Mouse (Mus musculus) limb, embryonic 15.5 days (tissue): ENCODE results near the gene Peli1. TPM values are rescaled to one million over a fixed set of nuclear protein-coding genes. Genes with fewer than 3 reads are reported as not detected.

Experiments
- ATAC-seq: fragments of 200-750 bp; cut with Nextera tagmentation; 2 replicates; pipeline ENCODE4 v1.8.0; 2017; ENCODE audit warnings: low read depth, moderate TSS enrichment; ENCODE audit not compliant: insufficient number of reproducible peaks, low FRiP score, low TSS enrichment
- H3K27ac ChIP-seq: fragments of 300-500 bp; sonication (generic); 2 replicates; pipeline ENCODE4 v1.5.1; 2015; ENCODE audit warnings: moderate library complexity, mild to moderate bottlenecking, inconsistent platforms
- H3K27me3 ChIP-seq: fragments of 300-500 bp; sonication (generic); 2 replicates; pipeline ENCODE4 v1.6.1; 2015; ENCODE audit warnings: inconsistent platforms
- H3K36me3 ChIP-seq: fragments of 300-500 bp; sonication (generic); 2 replicates; pipeline ENCODE4 v1.6.1; 2015; ENCODE audit warnings: inconsistent platforms
- H3K4me1 ChIP-seq: fragments of 300-500 bp; sonication (generic); 2 replicates; pipeline ENCODE4 v1.6.1; 2015; ENCODE audit warnings: inconsistent platforms
- H3K4me2 ChIP-seq: fragments of 300-500 bp; sonication (generic); 2 replicates; pipeline ENCODE4 v1.6.1; 2015; ENCODE audit warnings: mild to moderate bottlenecking, inconsistent platforms
- H3K4me3 ChIP-seq: fragments of 300-500 bp; sonication (generic); 2 replicates; pipeline ENCODE4 v1.5.1; 2015; ENCODE audit warnings: mild to moderate bottlenecking, inconsistent platforms
- H3K9ac ChIP-seq: fragments of 300-500 bp; sonication (generic); 2 replicates; pipeline ENCODE4 v1.6.1; 2015; ENCODE audit warnings: inconsistent platforms
- H3K9me3 ChIP-seq: fragments of 300-500 bp; sonication (generic); 2 replicates; pipeline ENCODE4 v1.6.1; 2016; ENCODE audit warnings: inconsistent platforms
- WGBS: fragments of 180-500 bp; shearing (Covaris S2); methylation state at CpG from one replicate; pipeline ENCODE4 v1.1.7; 2015; 5-methylcytosine and 5-hydroxymethylcytosine counted together
- polyA plus RNA-seq: library from polyadenylated mRNA; unstranded; fragments of >200 nt; fragmentation: Nextera tagmentation; extraction: Ambion mirVana; gene quantifications from 2 replicates; pipeline ENCODE4 v1.2.1, GENCODE M21; 2015

The Peli1 gene
- polyA plus RNA-seq, 1 experiment from 2014 or later, result 38.5 TPM

- Histone ChIP-seq H3K27me3 (no peaks in the 10 kb centered on the region), H3K9ac (no peak overlapping the region), H3K4me2 (no peak overlapping the region), H3K4me1 (no peaks in the 10 kb centered on the region), H3K4me3 (no peak overlapping the region), H3K27ac (no peak overlapping the region), H3K36me3 (no peaks in the 10 kb centered on the region), H3K9me3 (no peaks in the 10 kb centered on the region)
- no peak for ATAC-seq
- WGBS, result 56% methylated on average over 3 of the region's 3 CpGs
Measured at GRCm38 (mm10) chr11:21116623-21117295, 25.7 kb downstream of the Peli1 start.

DNA sequence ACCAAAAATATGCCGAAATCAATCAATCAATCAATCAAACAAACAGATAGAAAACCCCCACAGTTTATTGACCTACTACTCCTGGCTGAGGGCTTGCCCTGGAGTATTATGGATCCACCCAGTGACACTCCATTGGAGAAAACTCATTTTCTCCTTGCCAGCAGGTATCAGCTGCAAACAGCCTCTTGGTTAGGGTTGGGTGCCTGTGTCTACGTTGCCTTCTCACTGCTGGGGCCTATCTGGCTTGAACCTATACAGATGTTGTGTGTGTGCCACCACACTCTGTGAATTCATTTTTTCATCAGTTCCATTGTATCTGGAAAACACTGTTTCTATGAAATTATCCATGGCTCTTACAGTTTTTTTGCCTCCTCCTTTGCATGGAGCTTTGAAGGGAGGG lies 30.6 kb downstream of the Peli1 start:
- no peaks in the 10 kb centered on the region for H3K9me3 ChIP-seq
- H3K4me2 ChIP-seq, result no peak overlapping the region
- H3K4me3 ChIP-seq, result no peak overlapping the region
- no peaks in the 10 kb centered on the region for H3K4me1 ChIP-seq
- H3K27ac ChIP-seq, result no peak overlapping the region
- no peak for ATAC-seq
- WGBS, result 92% methylated on average over 2 of the region's 2 CpGs
- 0 out of 2 replicates have a peak, but pooled peaks cover 3% of the 10 kb centered on the region for H3K36me3 ChIP-seq
- H3K27me3 ChIP-seq, result no peaks in the 10 kb centered on the region
- H3K9ac ChIP-seq, result no peak overlapping the region

- no peaks in the 10 kb centered on the region for H3K9me3 ChIP-seq
- H3K4me2 ChIP-seq, result no peak overlapping the region
- H3K9ac ChIP-seq, result no peak overlapping the region
- no peaks in the 10 kb centered on the region for H3K27me3 ChIP-seq
- H3K4me3 ChIP-seq, result no peak overlapping the region
- 80% methylated on average over 2 of the region's 2 CpGs for WGBS
- no peaks in the 10 kb centered on the region for H3K4me1 ChIP-seq
- no peak overlapping the region for H3K27ac ChIP-seq
- 0 out of 2 replicates have a peak, but pooled peaks cover 3% of the 10 kb centered on the region for H3K36me3 ChIP-seq
- ATAC-seq, result no peak
Measured at GRCm38 (mm10) chr11:21122399-21122798, 31.3 kb downstream of the Peli1 start.

DNA sequence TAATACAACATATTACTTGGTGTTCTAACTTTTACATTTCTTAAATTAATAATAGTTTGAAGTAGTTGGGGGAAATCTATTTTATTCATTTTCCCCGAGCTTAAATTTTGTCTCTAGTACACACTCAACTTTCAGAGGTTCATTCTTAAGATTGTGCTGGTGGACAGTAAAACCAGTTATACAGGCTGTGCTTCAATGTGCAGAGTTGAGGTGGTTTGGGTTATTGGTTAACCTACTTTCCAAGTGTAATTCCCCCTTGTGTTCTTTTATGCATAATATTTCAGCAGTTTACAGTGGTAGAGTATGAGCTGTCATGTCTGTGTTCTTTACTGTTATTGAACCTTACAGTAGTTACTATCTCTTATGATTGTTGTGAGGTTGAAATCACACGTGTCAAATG lies 40.6 kb downstream of the Peli1 start:
- peaks cover 7% of the 10 kb centered on the region; the same call in 1 of the 2 replicates for H3K36me3 ChIP-seq
- no peaks in the 10 kb centered on the region for H3K4me1 ChIP-seq
- no peaks in the 10 kb centered on the region for H3K9me3 ChIP-seq
- no peak overlapping the region for H3K4me3 ChIP-seq
- whole genome bisulfite sequencing, result 79% methylated on average over 2 of the region's 2 CpGs
- no peak overlapping the region for H3K9ac ChIP-seq
- no peak for ATAC-seq
- no peaks in the 10 kb centered on the region for H3K27me3 ChIP-seq
- no peak overlapping the region for H3K4me2 ChIP-seq
- no peak overlapping the region for H3K27ac ChIP-seq

GRCm38 (mm10) chr11:21134875-21135451 lies 43.9 kb downstream of the Peli1 start:
- no peak overlapping the region for H3K4me3 ChIP-seq
- peaks cover 21% of the 10 kb centered on the region for H3K36me3 ChIP-seq

DNA sequence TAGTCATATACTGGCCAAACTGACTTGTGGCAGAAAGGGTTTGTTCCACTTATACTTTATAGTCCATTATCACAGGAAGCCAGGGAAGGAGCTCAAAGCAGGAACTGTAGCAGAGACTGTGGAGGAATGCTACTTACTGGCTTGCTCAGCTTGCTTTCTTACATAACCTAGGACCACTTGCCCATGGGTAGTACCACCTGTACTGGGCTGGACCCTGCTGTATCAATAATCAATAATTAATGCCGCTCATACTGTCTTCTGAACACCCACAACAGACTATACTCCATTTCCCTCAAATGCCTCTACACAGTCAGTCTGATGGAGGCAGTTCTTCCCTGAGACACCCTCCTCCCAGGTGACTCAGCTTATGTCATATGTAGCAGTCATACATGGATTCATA lies 48.4 kb downstream of the Peli1 start:
- no peaks in the 10 kb centered on the region for H3K27me3 ChIP-seq
- no peak overlapping the region for H3K9ac ChIP-seq
- WGBS, result 97% methylated on average over 1 of the region's 1 CpGs
- no peak overlapping the region for H3K4me2 ChIP-seq
- no peak overlapping the region for H3K4me3 ChIP-seq
- H3K27ac ChIP-seq, result no peak overlapping the region
- ATAC-seq, result no peak
- no peaks in the 10 kb centered on the region for H3K4me1 ChIP-seq
- no peaks in the 10 kb centered on the region for H3K9me3 ChIP-seq
- H3K36me3 ChIP-seq, result peaks cover 35% of the 10 kb centered on the region

More at GRCm38 (mm10) chr11:21134875-21135451, 43.9 kb downstream of the Peli1 start:
- Histone ChIP-seq H3K27me3 (no peaks in the 10 kb centered on the region), H3K9me3 (no peaks in the 10 kb centered on the region), H3K4me1 (no peaks in the 10 kb centered on the region), H3K27ac (no peak overlapping the region), H3K4me2 (no peak overlapping the region), H3K9ac (no peak overlapping the region)
- 82% methylated on average over 2 of the region's 2 CpGs for WGBS
- ATAC-seq, result no peak

GRCm38 (mm10) chr11:21141242-21141641 lies 50.2 kb downstream of the Peli1 start:
- Histone ChIP-seq H3K36me3 (peaks cover 32% of the 10 kb centered on the region), H3K27me3 (no peaks in the 10 kb centered on the region), H3K9ac (no peak overlapping the region), H3K27ac (no peak overlapping the region), H3K4me2 (no peak overlapping the region), H3K9me3 (no peaks in the 10 kb centered on the region), H3K4me1 (no peaks in the 10 kb centered on the region), H3K4me3 (no peak overlapping the region)
- ATAC-seq, result no peak
- 79% methylated on average over 7 of the region's 7 CpGs for WGBS

GRCm38 (mm10) chr11:21141755-21142154 lies 50.7 kb downstream of the Peli1 start:
- H3K4me1 ChIP-seq, result no peaks in the 10 kb centered on the region
- no peaks in the 10 kb centered on the region for H3K27me3 ChIP-seq
- 87% methylated on average over 4 of the region's 4 CpGs for WGBS
- no peak overlapping the region for H3K9ac ChIP-seq
- H3K36me3 ChIP-seq, result peaks cover 34% of the 10 kb centered on the region
- no peak overlapping the region for H3K4me3 ChIP-seq
- H3K9me3 ChIP-seq, result no peaks in the 10 kb centered on the region
- H3K27ac ChIP-seq, result no peak overlapping the region
- H3K4me2 ChIP-seq, result no peak overlapping the region
- ATAC-seq, result no peak

- Histone ChIP-seq H3K4me3 (no peak overlapping the region), H3K27ac (no peak overlapping the region), H3K36me3 (peaks cover 49% of the 10 kb centered on the region), H3K27me3 (no peaks in the 10 kb centered on the region), H3K4me2 (no peak overlapping the region), H3K9me3 (no peaks in the 10 kb centered on the region), H3K4me1 (no peaks in the 10 kb centered on the region), H3K9ac (no peak overlapping the region)
- WGBS, result 90% methylated on average over 4 of the region's 4 CpGs
- ATAC-seq, result no peak
Measured at GRCm38 (mm10) chr11:21149476-21149875, 58.4 kb downstream of the Peli1 start.

DNA sequence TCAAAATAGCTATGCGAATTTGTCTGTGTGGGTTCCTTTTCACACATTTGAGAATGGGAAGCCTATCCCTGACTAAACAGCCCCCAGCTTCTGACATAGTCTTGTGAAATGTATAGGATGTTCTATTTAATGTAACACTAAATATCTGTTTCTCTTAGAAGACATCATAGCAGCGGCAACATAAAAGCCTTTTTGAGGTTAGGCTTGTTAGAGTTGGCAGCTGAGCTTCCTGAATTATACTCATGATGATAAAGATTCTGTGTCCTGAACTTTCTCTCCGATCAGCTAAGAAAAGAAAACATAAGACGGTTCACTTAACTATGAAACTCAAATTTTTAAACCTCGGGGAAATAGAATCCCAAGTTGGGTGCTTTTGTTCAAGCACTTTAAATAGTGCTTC lies 59.2 kb downstream of the Peli1 start:
- Histone ChIP-seq H3K27ac (no peak overlapping the region), H3K4me3 (no peak overlapping the region), H3K4me2 (no peak overlapping the region), H3K27me3 (no peaks in the 10 kb centered on the region), H3K9me3 (no peaks in the 10 kb centered on the region), H3K36me3 (peaks cover 49% of the 10 kb centered on the region), H3K4me1 (no peaks in the 10 kb centered on the region), H3K9ac (no peak overlapping the region)
- no peak for ATAC-seq
- 90% methylated on average over 5 of the region's 5 CpGs for WGBS

GRCm38 (mm10) chr11:21151672-21152071 lies 60.6 kb downstream of the Peli1 start:
- H3K27me3 ChIP-seq, result no peaks in the 10 kb centered on the region
- H3K9me3 ChIP-seq, result no peaks in the 10 kb centered on the region
- H3K27ac ChIP-seq, result no peak overlapping the region
- H3K4me1 ChIP-seq, result no peaks in the 10 kb centered on the region
- H3K9ac ChIP-seq, result no peak overlapping the region
- peaks cover 43% of the 10 kb centered on the region for H3K36me3 ChIP-seq
- 96% methylated on average over 1 of the region's 1 CpGs for WGBS
- H3K4me3 ChIP-seq, result no peak overlapping the region
- H3K4me2 ChIP-seq, result no peak overlapping the region
- no peak for ATAC-seq

- no peak overlapping the region for H3K4me2 ChIP-seq
- no peaks in the 10 kb centered on the region for H3K9me3 ChIP-seq
- no peak overlapping the region for H3K9ac ChIP-seq
- peaks cover 31% of the 10 kb centered on the region for H3K36me3 ChIP-seq
- no peak overlapping the region for H3K27ac ChIP-seq
- H3K4me3 ChIP-seq, result no peak overlapping the region
- 83% methylated on average over 4 of the region's 4 CpGs for WGBS
- no peak for ATAC-seq
- no peaks in the 10 kb centered on the region for H3K4me1 ChIP-seq
- H3K27me3 ChIP-seq, result no peaks in the 10 kb centered on the region
Measured at GRCm38 (mm10) chr11:21153111-21153510, 62.0 kb downstream of the Peli1 start.
